Mouse (Mus musculus): ENCODE results near the gene A630023A22Rik.

- TF ChIP-seq CTCF (IDR thresholded peaks at IDR 0.05; ENCODE audit: low read depth, low read length): no peak
- TF ChIP-seq POLR2A (IDR thresholded peaks at IDR 0.05; ENCODE audit: borderline replicate concordance, low read depth, low read length): no peak
Observed at GRCm38 (mm10) chr14:34087856-34088398, 14.6 kb downstream of the A630023A22Rik start.

All from bone marrow macrophage, adult 2 months (primary cell).